Mouse (Mus musculus) cortical plate, adult 2 months (tissue): Measurements from ENCODE around the gene Slc2a9. TPM values are rescaled to one million over a fixed set of nuclear protein-coding genes. Genes with fewer than 3 reads are reported as not detected.

ENCODE experiments used
- H3K27ac ChIP-seq: fragments of 200-500 bp; 2 replicates; pipeline ENCODE4 v1.5.1; 2012; ENCODE audit warnings: low read length, control low read depth, inconsistent platforms; ENCODE audit not compliant: insufficient read depth
- H3K4me1 ChIP-seq: fragments of 200-500 bp; 2 replicates; pipeline ENCODE4 v1.6.1; 2011; ENCODE audit warnings: low read length; ENCODE audit not compliant: control insufficient read depth, insufficient read depth
- H3K4me3 ChIP-seq: fragments of 200-500 bp; 2 replicates; pipeline ENCODE4 v1.5.1; 2011; ENCODE audit warnings: mild to moderate bottlenecking, low read length, control low read depth; ENCODE audit not compliant: insufficient read depth
- CTCF ChIP-seq: fragments of 200-500 bp; IDR thresholded peaks from 2 replicates; pipeline ENCODE4 v1.5.1; 2011; ENCODE audit warnings: mild to moderate bottlenecking, control low read depth, low read length; ENCODE audit not compliant: insufficient read depth; ENCODE audit errors: extremely low read depth
- POLR2A ChIP-seq: fragments of 200-500 bp; IDR thresholded peaks from 2 replicates; pipeline ENCODE4 v1.6.1; 2011; ENCODE audit warnings: mild to moderate bottlenecking, low read length, control low read depth; ENCODE audit not compliant: insufficient read depth; ENCODE audit errors: extremely low read depth
- polyA plus RNA-seq: library from polyadenylated mRNA; depleted of rRNA; stranded (reverse); fragments of >200 nt; gene quantifications from 2 replicates; pipeline ENCODE4 v1.2.3, GENCODE M21; 2012

The Slc2a9 gene
- polyA plus RNA-seq, 1 experiment: 0.79 TPM

DNA sequence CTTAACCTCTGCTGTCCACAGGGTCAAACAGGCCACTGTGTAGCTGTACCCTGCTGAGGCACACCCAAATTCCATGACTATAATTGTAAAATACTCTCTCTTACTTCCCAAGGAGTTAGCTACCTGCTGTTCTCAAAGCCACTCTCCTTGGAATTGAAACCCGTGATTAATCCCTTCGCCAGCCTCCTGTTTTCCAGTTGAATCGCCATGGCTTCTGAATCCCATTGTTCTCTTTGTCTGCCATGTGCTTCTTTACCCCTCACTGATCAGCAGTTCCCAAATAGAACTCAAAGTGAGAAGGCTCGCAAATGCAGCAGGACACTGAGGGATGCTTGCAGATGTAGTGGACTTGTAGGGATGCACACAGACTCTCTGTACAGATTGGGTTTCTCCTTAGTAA is 80.5 kb downstream of the Slc2a9 start:
- H3K27ac ChIP-seq: no peak overlapping the region
- peaks cover 3% of the 10 kb centered on the region for H3K4me1 ChIP-seq
- TF ChIP-seq CTCF: no peak
- TF ChIP-seq POLR2A: no peak
- H3K4me3 ChIP-seq: no peak overlapping the region

DNA sequence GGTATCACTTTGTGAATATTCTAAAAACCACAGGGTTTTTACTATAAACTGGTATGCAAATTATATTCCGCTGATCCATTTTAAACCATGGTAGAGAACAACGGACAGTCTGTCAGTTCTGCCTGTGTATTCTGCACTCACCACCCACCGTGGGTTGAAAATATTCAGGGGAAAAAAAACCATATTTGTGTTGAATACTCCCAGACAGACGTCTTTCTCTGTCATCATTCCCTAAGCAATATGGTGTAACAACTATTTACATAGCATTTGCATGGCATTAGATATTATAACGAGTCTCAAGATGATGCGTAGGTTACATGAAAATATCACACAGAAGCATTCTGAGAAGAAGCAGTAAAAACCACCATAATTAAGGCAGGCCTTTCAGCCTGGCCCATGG is 84.1 kb downstream of the Slc2a9 start:
- Histone ChIP-seq H3K4me1 (peaks cover 3% of the 10 kb centered on the region), H3K27ac (no peak overlapping the region), H3K4me3 (no peak overlapping the region)
- no peak for TF ChIP-seq POLR2A
- no peak for TF ChIP-seq CTCF

DNA sequence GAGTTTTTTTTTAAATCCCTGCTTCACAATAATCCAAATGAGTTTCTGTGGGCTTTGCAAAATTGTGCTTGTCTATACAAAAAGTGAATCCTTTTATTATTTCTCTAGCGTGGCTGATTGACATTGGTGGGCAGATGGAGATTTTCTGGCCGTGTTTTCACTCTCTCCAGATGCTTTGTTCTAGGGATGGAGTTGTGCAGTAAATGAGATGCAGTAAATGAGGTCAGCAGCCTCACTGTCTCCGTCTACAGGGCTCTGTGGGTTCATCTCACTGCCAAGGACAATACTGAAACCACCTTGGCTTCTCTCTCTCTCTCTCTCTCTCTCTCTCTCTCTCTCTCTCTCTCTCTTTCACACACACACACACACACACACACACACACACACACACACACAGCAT is 99.3 kb downstream of the Slc2a9 start:
- H3K4me3 ChIP-seq: no peak overlapping the region
- peaks cover 4% of the 10 kb centered on the region for H3K4me1 ChIP-seq
- TF ChIP-seq POLR2A (no peak), CTCF (no peak)
- H3K27ac ChIP-seq: no peak overlapping the region

DNA sequence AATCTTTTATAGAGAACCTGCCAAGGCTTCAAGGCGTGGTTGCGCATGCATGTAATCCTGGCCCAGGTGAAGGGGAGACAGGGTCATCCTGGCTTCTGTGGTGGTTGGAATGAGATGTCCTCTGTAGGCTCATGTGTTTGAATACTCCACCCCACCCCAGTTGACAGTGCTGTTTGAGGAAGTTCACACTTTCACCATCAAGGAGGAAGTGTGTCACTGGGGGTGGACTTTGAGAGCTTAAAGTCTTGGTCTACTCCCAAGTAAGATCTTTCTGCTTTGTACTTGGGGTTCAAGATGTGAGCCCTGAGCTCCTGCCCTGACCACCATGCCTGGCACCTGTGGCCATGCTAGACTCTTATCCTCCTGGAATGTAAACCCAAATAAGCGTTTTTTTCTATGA is 100.7 kb downstream of the Slc2a9 start:
- no peak for TF ChIP-seq POLR2A
- TF ChIP-seq CTCF: no peak
- no peak overlapping the region for H3K27ac ChIP-seq
- peaks cover 4% of the 10 kb centered on the region for H3K4me1 ChIP-seq
- no peak overlapping the region for H3K4me3 ChIP-seq

DNA sequence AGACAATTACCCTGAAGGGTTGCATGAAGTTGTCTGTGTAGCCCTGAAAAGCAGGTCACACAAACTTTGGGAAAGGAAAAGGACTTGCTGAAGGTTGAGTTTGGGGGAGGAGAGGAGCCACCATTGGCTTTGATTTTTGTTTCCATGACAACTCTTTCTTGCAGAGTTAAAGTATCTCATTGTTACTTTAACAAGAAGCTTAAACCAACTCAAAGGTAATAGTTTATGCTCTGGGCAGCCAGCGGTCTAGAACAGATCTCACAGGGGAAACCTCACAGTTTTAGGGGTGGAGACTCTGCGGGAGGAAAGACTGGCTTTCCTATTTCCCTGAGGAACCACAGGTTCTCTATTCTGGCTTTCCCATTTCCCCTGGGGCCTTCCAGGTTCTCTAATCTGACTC is 114.1 kb downstream of the Slc2a9 start:
- no peak overlapping the region for H3K4me3 ChIP-seq
- no peak overlapping the region for H3K27ac ChIP-seq
- 0 out of 2 replicates have a peak, but pooled peaks cover 2% of the 10 kb centered on the region for H3K4me1 ChIP-seq
- TF ChIP-seq CTCF (no peak), POLR2A (no peak)

DNA sequence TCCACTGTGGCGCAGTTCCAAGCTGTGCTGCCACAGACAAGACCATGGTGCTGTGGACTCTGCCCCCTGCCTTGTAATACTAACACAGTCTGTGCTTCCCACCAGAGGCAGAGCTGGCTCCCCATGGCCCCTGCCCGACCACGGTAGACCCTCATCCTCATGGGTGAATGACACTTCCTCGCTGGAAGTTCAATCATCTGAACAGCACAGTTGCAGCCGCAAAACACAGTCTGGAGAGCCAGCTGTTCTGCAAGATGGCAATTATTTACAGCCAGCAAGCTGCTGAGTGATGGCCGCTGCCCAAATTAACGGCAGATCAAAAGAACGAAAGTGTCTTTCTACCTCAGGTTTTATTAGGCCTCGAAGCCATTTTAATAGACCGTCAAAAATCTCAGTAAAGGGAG is 114.5 kb downstream of the Slc2a9 start:
- TF ChIP-seq POLR2A (no peak), CTCF (no peak)
- no peak overlapping the region for H3K27ac ChIP-seq
- H3K4me1 ChIP-seq: 0 out of 2 replicates have a peak, but pooled peaks cover 2% of the 10 kb centered on the region
- no peak overlapping the region for H3K4me3 ChIP-seq

DNA sequence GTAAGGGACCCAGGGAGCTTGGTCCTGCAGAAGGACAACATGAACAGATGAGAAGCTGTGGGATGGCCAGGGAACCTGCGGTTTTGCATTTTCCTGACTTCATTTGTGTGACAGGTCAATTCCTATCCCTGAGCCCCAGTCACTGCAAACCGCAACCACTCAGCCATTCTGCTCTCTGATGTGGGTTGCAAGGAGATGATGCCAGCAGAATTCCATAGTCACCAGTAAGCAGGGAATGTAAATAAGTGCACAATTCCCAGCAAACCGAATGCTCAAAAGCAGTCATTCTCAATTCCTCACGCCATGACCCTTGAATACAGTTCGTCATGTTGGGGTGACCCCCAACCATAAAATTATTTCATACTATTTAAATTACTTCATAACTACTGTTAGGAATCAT is 123.0 kb downstream of the Slc2a9 start:
- no peaks in the 10 kb centered on the region for H3K4me1 ChIP-seq
- no peak overlapping the region for H3K27ac ChIP-seq
- H3K4me3 ChIP-seq: no peak overlapping the region
- TF ChIP-seq CTCF (no peak), POLR2A (no peak)

DNA sequence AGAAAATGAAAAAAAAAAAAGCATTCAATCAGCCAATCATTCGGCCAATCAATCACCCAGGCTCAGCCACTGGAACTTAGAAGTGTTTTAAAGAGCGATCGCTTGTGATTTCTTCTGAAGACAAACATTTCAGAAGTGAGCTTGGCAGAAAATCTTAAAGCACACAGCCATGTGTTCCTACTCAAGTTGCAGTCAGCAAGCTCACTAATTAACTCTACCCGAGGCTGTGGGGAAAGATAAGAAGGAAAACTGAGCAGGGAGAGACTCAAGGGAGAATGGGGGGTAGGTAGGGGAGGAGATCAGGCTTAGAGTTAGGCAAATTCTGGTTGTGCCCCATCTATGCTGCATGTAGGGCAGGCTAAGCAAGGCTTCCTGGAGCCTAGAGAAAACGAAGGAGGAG is 130.6 kb downstream of the Slc2a9 start:
- TF ChIP-seq POLR2A: no peak
- no peak for TF ChIP-seq CTCF
- Histone ChIP-seq H3K4me1 (no peaks in the 10 kb centered on the region), H3K4me3 (no peak overlapping the region), H3K27ac (no peak overlapping the region)

DNA sequence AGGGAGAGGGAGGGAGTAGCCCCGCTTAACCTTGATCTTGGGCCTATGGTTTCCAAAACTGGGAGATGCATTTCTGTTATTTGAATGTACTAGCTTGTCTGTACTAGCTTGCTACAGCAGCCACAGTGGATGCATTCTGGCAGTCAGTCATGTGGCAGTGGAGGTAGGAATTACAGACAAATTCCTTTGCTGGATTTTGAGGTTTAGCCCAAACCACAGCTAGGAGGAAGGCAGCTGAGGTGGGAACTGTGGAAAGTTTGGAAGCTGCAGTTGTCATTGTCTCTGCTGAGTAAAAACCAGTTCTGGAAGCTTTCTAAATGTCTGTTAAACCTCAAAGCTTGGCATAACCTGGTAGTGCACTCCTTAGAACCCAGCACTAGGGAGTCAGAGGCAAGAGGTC is 131.6 kb downstream of the Slc2a9 start:
- TF ChIP-seq POLR2A: no peak
- TF ChIP-seq CTCF: no peak
- no peak overlapping the region for H3K27ac ChIP-seq
- no peak overlapping the region for H3K4me3 ChIP-seq

DNA sequence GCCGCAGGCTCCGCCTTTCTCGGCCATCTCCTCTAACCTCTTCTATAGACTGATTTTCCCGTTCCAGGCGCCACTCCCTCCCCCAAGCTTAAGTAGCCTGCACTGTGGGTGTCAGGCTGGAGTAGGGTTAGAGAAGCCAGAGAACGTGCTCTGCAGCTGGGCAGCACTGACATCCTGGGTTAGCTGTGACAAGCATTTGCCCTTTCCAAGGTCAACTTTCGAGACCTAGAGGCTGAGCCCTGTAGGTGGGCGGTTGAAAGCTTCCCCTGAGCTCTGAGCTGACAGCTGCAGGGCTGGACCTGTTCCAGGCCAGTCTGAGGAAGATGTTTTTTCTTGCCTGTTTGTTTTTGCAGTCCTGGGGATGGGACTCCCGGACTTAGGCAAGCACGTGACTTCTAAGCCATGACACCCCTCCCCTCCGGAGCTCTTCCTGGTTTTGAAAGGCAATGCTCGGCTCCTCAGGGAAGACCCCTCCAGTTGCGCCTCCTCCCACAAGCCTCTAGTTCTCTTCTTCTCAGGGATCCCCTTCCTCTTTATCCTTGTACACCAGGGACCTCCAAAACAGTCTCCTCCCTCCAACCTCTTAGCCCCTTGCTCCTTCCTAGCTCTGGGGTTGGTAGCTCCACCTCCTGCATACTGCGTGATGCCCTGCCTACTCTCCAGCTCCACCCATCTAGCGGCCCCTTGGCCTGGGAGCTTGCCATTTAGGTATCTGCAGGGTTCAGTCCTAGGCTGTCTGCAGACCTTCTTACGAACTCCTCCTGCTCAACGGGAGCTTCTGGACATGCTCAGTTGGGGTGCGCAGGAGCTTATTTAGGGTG is 136.1 kb downstream of the Slc2a9 start:
- H3K27ac ChIP-seq: no peak overlapping the region
- no peaks in the 10 kb centered on the region; the same call in 1 of the 2 replicates for H3K4me1 ChIP-seq
- H3K4me3 ChIP-seq: no peak overlapping the region
- TF ChIP-seq POLR2A (no peak), CTCF (no peak)

More for the DNA sequence above, 131.6 kb downstream of the Slc2a9 start:
- H3K4me1 ChIP-seq: no peaks in the 10 kb centered on the region; the same call in 1 of the 2 replicates
